Comparison of ENCODE assay signal across 25 mouse cellular contexts in the genomic region with DNA sequence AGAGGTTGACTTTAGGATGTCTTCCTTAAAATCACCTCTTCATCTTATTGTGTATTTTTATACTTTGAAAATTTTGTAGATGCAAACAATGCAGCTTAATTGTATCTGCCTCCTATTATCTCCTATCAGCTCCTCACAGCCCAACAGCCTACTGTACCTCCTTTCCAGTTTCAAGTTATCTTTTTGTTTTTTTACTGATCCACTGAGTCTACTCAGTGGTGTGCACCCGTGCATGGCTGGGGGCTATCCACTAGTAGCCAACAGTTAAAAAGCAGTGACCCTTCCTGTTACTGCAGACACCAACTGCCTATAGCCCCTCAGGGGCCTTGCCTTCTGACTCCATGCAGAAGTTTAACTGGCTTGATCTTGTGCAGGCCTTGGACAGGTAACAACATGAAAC.
DNase-seq lines count a peak whose midpoint lies in the region; ATAC-seq lines count a peak whose summit lies in the region.
"Had no signal": no experiment of that assay in that cellular context is flagged by ENCODE, and none has a peak within 500 bp of the region (broad histone marks: within the 10 kb centered on the region; RNA-seq: fewer than 3 reads in every experiment).

No protein-coding gene starts in this region.

- H3K4me2 ChIP-seq in kidney, embryonic 15.5 days: no peak overlapping the region
- no peak overlapping the region for H3K4me2 ChIP-seq in lung, embryonic 16.5 days (ENCODE audit: low read depth, low read length)
- H3K4me2 ChIP-seq in stomach, embryonic 16.5 days (ENCODE audit: low read depth, low read length): no peak overlapping the region
- H3K4me2 ChIP-seq: forebrain, embryonic 12.5 days; liver, embryonic 12.5 days; midbrain, embryonic 15.5 days; neural tube, embryonic 15.5 days had no signal

- peaks cover 26% of the 10 kb centered on the region for H3K4me1 ChIP-seq in kidney, embryonic 15.5 days
- peaks cover 12% of the 10 kb centered on the region for H3K4me1 ChIP-seq in lung, embryonic 16.5 days (replicated peaks; ENCODE audit: control insufficient read depth, insufficient read depth, low read length)
- 0 out of 2 replicates have a peak, but pooled peaks cover 3% of the 10 kb centered on the region for H3K4me1 ChIP-seq in stomach, embryonic 16.5 days (ENCODE audit: control insufficient read depth, insufficient read depth, low read length)
- H3K4me1 ChIP-seq: liver, embryonic 12.5 days had no signal

- no peak overlapping the region for H3K9ac ChIP-seq in kidney, embryonic 15.5 days
- no peak overlapping the region for H3K9ac ChIP-seq in lung, embryonic 16.5 days (ENCODE audit: low read length)
- no peak overlapping the region for H3K9ac ChIP-seq in stomach, embryonic 16.5 days (ENCODE audit: low read length)
- H3K9ac ChIP-seq: forebrain, embryonic 12.5 days; liver, embryonic 12.5 days; liver, postnatal 0 days; midbrain, embryonic 15.5 days; neural tube, embryonic 15.5 days had no signal

- no peak overlapping the region for H3K4me3 ChIP-seq in kidney, embryonic 15.5 days (replicated peaks)
- no peak overlapping the region for H3K4me3 ChIP-seq in lung, embryonic 16.5 days (ENCODE audit: low read length)
- no peak overlapping the region for H3K4me3 ChIP-seq in stomach, embryonic 16.5 days (replicated peaks; ENCODE audit: low read length)
- H3K4me3 ChIP-seq: erythroblast, embryonic 14.5 days; forebrain, embryonic 12.5 days; liver, embryonic 12.5 days; midbrain, embryonic 15.5 days; neural tube, embryonic 15.5 days had no signal

- no peaks in the 10 kb centered on the region for H3K27me3 ChIP-seq in kidney, embryonic 15.5 days
- H3K27me3 ChIP-seq in lung, embryonic 16.5 days (ENCODE audit: control insufficient read depth, insufficient read depth, low read depth, low read length): no peaks in the 10 kb centered on the region
- H3K27me3 ChIP-seq in stomach, embryonic 16.5 days (ENCODE audit: control insufficient read depth, insufficient read depth, low read length): no peaks in the 10 kb centered on the region
- H3K27me3 ChIP-seq: CH12.LX; forebrain, embryonic 12.5 days; liver, embryonic 12.5 days; midbrain, embryonic 15.5 days; neural tube, embryonic 15.5 days had no signal

- peak; percentile 80 for DNase-seq in heart, adult 11 months
- DNase-seq in heart, postnatal 4 days: no peak
- DNase-seq in kidney, postnatal 10 days: no peak
- DNase-seq in lung, postnatal 14 days: no peak
- no peak for DNase-seq in left cerebral cortex, postnatal 14 days (ENCODE audit: low spot score in 2 of 2)
- DNase-seq: adrenal gland, adult 8-10 months; cerebellum, adult 2 months; cerebellum, postnatal 14 days; gastrocnemius, postnatal 10 days; heart, postnatal 14 days; left cerebral cortex, postnatal 4 days; liver, postnatal 0 days; retina, postnatal 1 day; right cerebral cortex, postnatal 25 days; thymus, adult 2 months; thymus, postnatal 36 days had no signal

- 0 out of 2 replicates have a peak, but pooled peaks cover 2% of the 10 kb centered on the region for H3K9me3 ChIP-seq in kidney, embryonic 15.5 days (replicated peaks)
- H3K9me3 ChIP-seq in lung, embryonic 16.5 days (ENCODE audit: control insufficient read depth, low read length): peaks cover 3% of the 10 kb centered on the region; the same call in 1 of the 2 replicates
- H3K9me3 ChIP-seq in stomach, embryonic 16.5 days (replicated peaks; ENCODE audit: control insufficient read depth, low read length): no peaks in the 10 kb centered on the region
- H3K9me3 ChIP-seq: forebrain, embryonic 12.5 days; liver, embryonic 12.5 days; midbrain, embryonic 15.5 days; neural tube, embryonic 15.5 days had no signal

- intact Hi-C loops in left cerebral cortex, postnatal 14 days (cut with DNase I): no loop called here

- peak; percentile 83 for ATAC-seq in kidney, embryonic 15.5 days (replicated peaks; ENCODE audit: low FRiP score)
- no peak for ATAC-seq in lung, embryonic 16.5 days (ENCODE audit: low read depth)
- ATAC-seq in stomach, embryonic 16.5 days (ENCODE audit: insufficient read depth, low FRiP score): no peak
- ATAC-seq: liver, embryonic 12.5 days; liver, postnatal 0 days; midbrain, embryonic 15.5 days had no signal

- peak overlapping the region; percentile 61 for H3K27ac ChIP-seq in kidney, embryonic 15.5 days
- peak overlapping the region; percentile 23 for H3K27ac ChIP-seq in lung, embryonic 16.5 days (ENCODE audit: low read length)
- H3K27ac ChIP-seq in stomach, embryonic 16.5 days (ENCODE audit: low read length): 0 out of 2 replicates have a peak overlapping the region, but pooled peaks have one; percentile 7
- H3K27ac ChIP-seq: forebrain, embryonic 12.5 days; liver, embryonic 12.5 days; neural tube, embryonic 15.5 days had no signal

- WGBS in kidney, embryonic 15.5 days: 41% methylated on average over 1 of the region's 1 CpGs
- WGBS in lung, embryonic 16.5 days: 55% methylated on average over 1 of the region's 1 CpGs
- 69% methylated on average over 1 of the region's 1 CpGs for WGBS in stomach, embryonic 16.5 days

- H3K36me3 ChIP-seq in kidney, embryonic 15.5 days: no peaks in the 10 kb centered on the region
- H3K36me3 ChIP-seq in lung, embryonic 16.5 days (ENCODE audit: control insufficient read depth, insufficient read depth, low read length): no peaks in the 10 kb centered on the region
- no peaks in the 10 kb centered on the region for H3K36me3 ChIP-seq in stomach, embryonic 16.5 days (ENCODE audit: control insufficient read depth, insufficient read depth, low read length)
- H3K36me3 ChIP-seq: forebrain, embryonic 12.5 days; liver, embryonic 12.5 days; midbrain, embryonic 15.5 days; neural tube, embryonic 15.5 days had no signal

Comparison
In these comparisons a context has a peak if more than half of its experiments do, and no peak if none do; other contexts are left out.
1. H3K27ac ChIP-seq: peak in every context shown above with its lines; median percentile 61 in kidney, embryonic 15.5 days; 23 in lung, embryonic 16.5 days; 7 in stomach, embryonic 16.5 days.